Mouse (Mus musculus): Measurements from ENCODE around the gene Iqce.
A peak's percentile ranks its signal among the peaks of the same experiment; 100 is the strongest.

DNA sequence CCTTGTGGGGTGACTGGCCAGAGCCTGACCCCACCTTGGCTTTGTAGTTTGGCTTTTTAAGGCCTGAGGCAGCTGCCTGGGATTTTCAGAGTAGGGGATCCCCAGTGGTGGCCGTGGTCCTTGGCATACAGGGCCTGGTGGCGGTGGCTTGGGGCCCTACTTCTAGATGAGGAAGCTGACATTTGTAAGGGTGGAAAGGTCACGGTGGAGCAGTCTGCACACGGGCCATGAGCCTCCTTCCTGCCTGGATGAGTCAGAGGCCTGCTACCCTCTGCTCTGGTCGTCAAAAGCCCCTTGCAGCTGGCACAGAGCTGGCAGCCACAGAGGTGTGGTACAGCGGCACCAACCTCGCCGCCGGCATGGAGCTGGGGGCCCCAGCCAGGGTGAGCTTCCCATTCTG is 85.5 kb downstream of the Iqce start:
- TF ChIP-seq CTCF (IDR thresholded peaks at IDR 0.05; ENCODE audit: control insufficient read depth, insufficient read depth, low read length) (no peak), POLR2A (IDR thresholded peaks at IDR 0.05; ENCODE audit: borderline replicate concordance, control insufficient read depth, low read depth, low read length) (peak; percentile 47; the same call in 1 of the 2 replicates)

All from bone marrow, adult 2 months (tissue).